Mouse (Mus musculus) heart, postnatal 0 days (tissue): ENCODE measurements around the gene 5730522E02Rik. TPM values are rescaled to one million over a fixed set of nuclear protein-coding genes. Genes with fewer than 3 reads are reported as not detected.

Source experiments
- ATAC-seq: fragments of 200-750 bp; cut with Nextera tagmentation; 2 replicates; pipeline ENCODE4 v1.8.0; 2017; ENCODE audit warnings: low read depth, moderate number of reproducible peaks, moderate library complexity; ENCODE audit not compliant: insufficient read depth
- DNase-seq: peaks from one replicate; pipeline ENCODE4 v3.0.0-alpha.2; 2016; ENCODE audit warnings: low spot score
- H3K27ac ChIP-seq: fragments of 300-500 bp; sonication (generic); 2 replicates; pipeline ENCODE4 v1.5.1; 2014; ENCODE audit warnings: low read depth, mild to moderate bottlenecking
- H3K27me3 ChIP-seq: fragments of 300-500 bp; sonication (generic); 2 replicates; pipeline ENCODE4 v1.6.1; 2014; ENCODE audit warnings: low read length, mixed read lengths; ENCODE audit not compliant: control insufficient read depth, insufficient read depth
- H3K36me3 ChIP-seq: fragments of 300-500 bp; sonication (generic); replicated peaks from 2 replicates; pipeline ENCODE4 v1.6.1; 2014; ENCODE audit warnings: low read length, mixed read lengths; ENCODE audit not compliant: control insufficient read depth, insufficient read depth
- H3K4me1 ChIP-seq: fragments of 300-500 bp; sonication (generic); 2 replicates; pipeline ENCODE4 v1.6.1; 2014; ENCODE audit warnings: antibody characterized with exemption; ENCODE audit not compliant: control insufficient read depth, insufficient read depth
- H3K4me2 ChIP-seq: fragments of 300-500 bp; sonication (generic); 2 replicates; pipeline ENCODE4 v1.6.1; 2014; ENCODE audit warnings: low read depth, mild to moderate bottlenecking, low read length, moderate library complexity
- H3K4me3 ChIP-seq: fragments of 300-500 bp; sonication (generic); 2 replicates; pipeline ENCODE4 v1.5.1; 2014; ENCODE audit warnings: low read depth, low read length
- H3K9ac ChIP-seq: fragments of 300-500 bp; sonication (generic); replicated peaks from 2 replicates; pipeline ENCODE4 v1.6.1; 2014; ENCODE audit warnings: low read depth, low read length, mixed read lengths
- H3K9me3 ChIP-seq: fragments of 300-500 bp; sonication (generic); replicated peaks from 2 replicates; pipeline ENCODE4 v1.6.1; 2016; ENCODE audit warnings: low read length; ENCODE audit not compliant: control insufficient read depth
- CTCF ChIP-seq: IDR thresholded peaks from 2 replicates; pipeline ENCODE4 v1.5.1; 2016; ENCODE audit warnings: antibody characterized with exemption, control low read depth, low read depth
- EP300 ChIP-seq: IDR thresholded peaks from 2 replicates; pipeline ENCODE4 v1.6.1; 2016; ENCODE audit warnings: antibody characterized with exemption, low read depth
- WGBS: fragments of 180-500 bp; shearing (Covaris S2); extraction: QIAGEN DNeasy Blood & Tissue Kit; methylation state at CpG from one replicate; pipeline ENCODE4 v1.1.7; 2014; 5-methylcytosine and 5-hydroxymethylcytosine counted together
- polyA plus RNA-seq: library from polyadenylated mRNA; unstranded; fragments of >200 nt; fragmentation: Nextera tagmentation; extraction: Ambion mirVana; gene quantifications from 2 replicates; pipeline ENCODE4 v1.2.1, GENCODE M21; 2015
- total RNA-seq: library from RNA; depleted of rRNA; stranded (reverse); fragments of >200 nt; gene quantifications from 2 replicates; pipeline ENCODE4 v1.2.3, GENCODE M21; 2014; ENCODE audit warnings: low replicate concordance

The 5730522E02Rik gene
- total and polyA plus RNA-seq, 2 experiments from 2014 or later, result 0.52 TPM; not detected in 1

GRCm38 (mm10) chr11:25747098-25747862, 463.3 kb downstream of the 5730522E02Rik start:
- Histone ChIP-seq H3K4me3 (no peak overlapping the region), H3K9ac (no peak overlapping the region), H3K4me2 (no peak overlapping the region), H3K27ac (no peak overlapping the region), H3K27me3 (no peaks in the 10 kb centered on the region), H3K36me3 (no peaks in the 10 kb centered on the region), H3K4me1 (no peaks in the 10 kb centered on the region), H3K9me3 (no peaks in the 10 kb centered on the region)
- 47% methylated on average over 6 of the region's 6 CpGs for WGBS
- ATAC-seq, result no peak
- DNase-seq, result no peak
- TF ChIP-seq CTCF (no peak), EP300 (no peak)

GRCm38 (mm10) chr11:25743664-25744063, 466.9 kb downstream of the 5730522E02Rik start:
- Histone ChIP-seq H3K4me1 (no peaks in the 10 kb centered on the region), H3K27ac (no peak overlapping the region), H3K36me3 (no peaks in the 10 kb centered on the region), H3K9me3 (no peaks in the 10 kb centered on the region), H3K4me3 (no peak overlapping the region), H3K4me2 (no peak overlapping the region), H3K27me3 (no peaks in the 10 kb centered on the region), H3K9ac (no peak overlapping the region)
- TF ChIP-seq EP300, result no peak
- no peak for TF ChIP-seq CTCF
- WGBS, result 63% methylated on average over 3 of the region's 3 CpGs
- DNase-seq (no peak), ATAC-seq (no peak)

DNA sequence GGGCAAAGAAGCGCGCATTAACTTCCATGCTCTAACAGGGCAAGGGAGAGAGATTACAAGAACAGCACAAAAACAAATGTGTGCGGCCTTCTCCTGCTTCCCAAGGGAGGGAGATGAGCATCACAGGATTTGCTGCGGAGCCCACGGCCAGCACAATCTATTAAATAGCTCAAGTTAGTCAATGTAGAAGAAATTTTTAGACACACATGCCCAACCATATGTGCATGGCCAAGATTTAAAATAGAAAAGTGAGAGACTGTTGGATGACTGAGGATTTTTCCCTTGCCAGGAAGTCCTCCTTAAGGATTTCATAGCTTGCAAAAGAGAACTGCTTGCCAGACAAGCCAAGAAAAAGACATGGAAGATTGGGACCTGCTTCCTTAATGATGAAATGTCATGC, 473.3 kb downstream of the 5730522E02Rik start:
- no peaks in the 10 kb centered on the region for H3K9me3 ChIP-seq
- H3K4me2 ChIP-seq, result no peak overlapping the region
- H3K9ac ChIP-seq, result no peak overlapping the region
- no peak overlapping the region for H3K4me3 ChIP-seq
- H3K36me3 ChIP-seq, result no peaks in the 10 kb centered on the region
- TF ChIP-seq CTCF, result no peak
- no peak for TF ChIP-seq EP300
- DNase-seq, result no peak
- H3K27ac ChIP-seq, result no peak overlapping the region
- WGBS, result 83% methylated on average over 5 of the region's 5 CpGs
- H3K27me3 ChIP-seq, result no peaks in the 10 kb centered on the region
- H3K4me1 ChIP-seq, result no peaks in the 10 kb centered on the region
- ATAC-seq, result no peak

GRCm38 (mm10) chr11:25729476-25729875, 481.1 kb downstream of the 5730522E02Rik start:
- Histone ChIP-seq H3K4me2 (no peak overlapping the region), H3K27ac (no peak overlapping the region), H3K27me3 (no peaks in the 10 kb centered on the region), H3K9ac (no peak overlapping the region), H3K4me1 (no peaks in the 10 kb centered on the region), H3K36me3 (no peaks in the 10 kb centered on the region), H3K9me3 (no peaks in the 10 kb centered on the region), H3K4me3 (no peak overlapping the region)
- WGBS, result 33% methylated on average over 1 of the region's 1 CpGs
- ATAC-seq (no peak), DNase-seq (no peak)
- no peak for TF ChIP-seq CTCF
- no peak for TF ChIP-seq EP300

- TF ChIP-seq CTCF (no peak), EP300 (no peak)
- Histone ChIP-seq H3K27ac (no peak overlapping the region), H3K4me2 (no peak overlapping the region), H3K9ac (no peak overlapping the region), H3K27me3 (no peaks in the 10 kb centered on the region), H3K9me3 (no peaks in the 10 kb centered on the region), H3K4me3 (no peak overlapping the region), H3K4me1 (no peaks in the 10 kb centered on the region), H3K36me3 (no peaks in the 10 kb centered on the region)
- 65% methylated on average over 7 of the region's 7 CpGs for WGBS
- ATAC-seq (no peak), DNase-seq (no peak)
Measured at GRCm38 (mm10) chr11:25715447-25716321, 494.9 kb downstream of the 5730522E02Rik start.
